Mouse (Mus musculus) MEL-GATA-1-ER (cell line): ENCODE measurements around the gene Rhox3g.
"Not testable (repeated sequence)": the region's sequence is repeated elsewhere in the genome, so short reads cannot be mapped to it uniquely, and the experiment has no call there.

Experiments
- DNase-seq: peaks from one replicate; pipeline ENCODE4 v3.0.0-alpha.2; 2012; ENCODE audit warnings: low read depth; ENCODE audit errors: extremely low read depth

The Rhox3g gene

GRCm38 (mm10) chrX:37628512-37628911, at the start of gene Rhox3g:
Rhox3g (minus strand) TSS chrX:37628612.
- not testable (repeated sequence) for DNase-seq

GRCm38 (mm10) chrX:37673177-37673576, 44.8 kb upstream of the Rhox3g start, which contains the start of gene Rhox2h:
Rhox2h (minus strand) TSS chrX:37673277.
- DNase-seq = not testable (repeated sequence)

GRCm38 (mm10) chrX:37668664-37669063, 40.3 kb upstream of the Rhox3g start, which contains the start of gene Rhox3h:
Rhox3h (minus strand) TSS chrX:37668764.
- not testable (repeated sequence) for DNase-seq

- DNase-seq = not testable (repeated sequence)
Observed at GRCm38 (mm10) chrX:37651227-37651626, 22.8 kb upstream of the Rhox3g start, which contains the start of gene Rhox4g. Rhox4g (minus strand) TSS chrX:37651327.

GRCm38 (mm10) chrX:37643370-37643769, 15.0 kb upstream of the Rhox3g start, which contains the start of gene Rhox2g:
Rhox2g (minus strand) TSS chrX:37643470.
- not testable (repeated sequence) for DNase-seq

- DNase-seq = not testable (repeated sequence)
Observed at GRCm38 (mm10) chrX:37607604-37608003, 20.8 kb downstream of the Rhox3g start, which contains the start of gene Rhox4f. Rhox4f (minus strand) TSS chrX:37607704.

GRCm38 (mm10) chrX:37580692-37581091, 47.7 kb downstream of the Rhox3g start, which contains the start of gene Rhox3f:
Rhox3f (plus strand) TSS chrX:37580992.
- not testable (repeated sequence) for DNase-seq
